Mouse (Mus musculus) hindbrain, embryonic 12.5 days (tissue): ENCODE measurements around the gene Rpia. TPM values are rescaled to one million over a fixed set of nuclear protein-coding genes. Genes with fewer than 3 reads are reported as not detected.
A peak's percentile ranks its signal among the peaks of the same experiment; 100 is the strongest.

ENCODE experiments used
- ATAC-seq: fragments of 200-750 bp; cut with Nextera tagmentation; 2 replicates; pipeline ENCODE4 v1.8.0; 2017; ENCODE audit warnings: moderate TSS enrichment; ENCODE audit not compliant: low FRiP score
- H3K27ac ChIP-seq: fragments of 300-500 bp; sonication (generic); 2 replicates; pipeline ENCODE4 v1.5.1; 2016; ENCODE audit warnings: mild to moderate bottlenecking
- H3K27me3 ChIP-seq: fragments of 300-500 bp; sonication (generic); 2 replicates; pipeline ENCODE4 v1.6.1; 2016; ENCODE audit warnings: mild to moderate bottlenecking
- H3K36me3 ChIP-seq: fragments of 300-500 bp; sonication (generic); 2 replicates; pipeline ENCODE4 v1.6.1; 2016; ENCODE audit warnings: mild to moderate bottlenecking
- H3K4me1 ChIP-seq: fragments of 300-500 bp; sonication (generic); 2 replicates; pipeline ENCODE4 v1.6.1; 2016
- H3K4me2 ChIP-seq: fragments of 300-500 bp; sonication (generic); replicated peaks from 2 replicates; pipeline ENCODE4 v1.6.1; 2016; ENCODE audit warnings: mild to moderate bottlenecking
- H3K4me3 ChIP-seq: fragments of 300-500 bp; sonication (generic); 2 replicates; pipeline ENCODE4 v1.5.1; 2016; ENCODE audit warnings: mild to moderate bottlenecking
- H3K9ac ChIP-seq: fragments of 300-500 bp; sonication (generic); 2 replicates; pipeline ENCODE4 v1.6.1; 2016; ENCODE audit warnings: mild to moderate bottlenecking, moderate library complexity
- H3K9me3 ChIP-seq: fragments of 300-500 bp; sonication (generic); replicated peaks from 2 replicates; pipeline ENCODE4 v1.6.1; 2016; ENCODE audit warnings: mild to moderate bottlenecking
- WGBS: fragments of 180-500 bp; shearing (Covaris S2); methylation state at CpG from one replicate; pipeline ENCODE4 v1.1.7; 2016; 5-methylcytosine and 5-hydroxymethylcytosine counted together
- polyA plus RNA-seq: library from polyadenylated mRNA; unstranded; fragments of >200 nt; fragmentation: Nextera tagmentation; extraction: Ambion mirVana; gene quantifications from 2 replicates; pipeline ENCODE4 v1.2.1, GENCODE M21; 2016

Rpia gene
- polyA plus RNA-seq, 1 experiment from 2014 or later, result 3.2 TPM

- Histone ChIP-seq H3K4me1 (no peaks in the 10 kb centered on the region), H3K27ac (no peak overlapping the region), H3K27me3 (no peaks in the 10 kb centered on the region), H3K4me2 (no peak overlapping the region), H3K4me3 (no peak overlapping the region), H3K9ac (no peak overlapping the region), H3K9me3 (no peaks in the 10 kb centered on the region), H3K36me3 (no peaks in the 10 kb centered on the region)
- WGBS, result 87% methylated on average over 8 of the region's 8 CpGs
- ATAC-seq, result no peak
These were observed 23.4 kb upstream of the Rpia start for GRCm38 (mm10) chr6:70815471-70815870.

- Histone ChIP-seq H3K27ac (no peak overlapping the region), H3K27me3 (no peaks in the 10 kb centered on the region), H3K9me3 (no peaks in the 10 kb centered on the region), H3K9ac (no peak overlapping the region), H3K4me2 (no peak overlapping the region), H3K36me3 (no peaks in the 10 kb centered on the region), H3K4me1 (no peaks in the 10 kb centered on the region), H3K4me3 (no peak overlapping the region)
- 90% methylated on average over 4 of the region's 4 CpGs for WGBS
- no peak for ATAC-seq
These were observed 22.6 kb upstream of the Rpia start for GRCm38 (mm10) chr6:70814629-70814950.

DNA sequence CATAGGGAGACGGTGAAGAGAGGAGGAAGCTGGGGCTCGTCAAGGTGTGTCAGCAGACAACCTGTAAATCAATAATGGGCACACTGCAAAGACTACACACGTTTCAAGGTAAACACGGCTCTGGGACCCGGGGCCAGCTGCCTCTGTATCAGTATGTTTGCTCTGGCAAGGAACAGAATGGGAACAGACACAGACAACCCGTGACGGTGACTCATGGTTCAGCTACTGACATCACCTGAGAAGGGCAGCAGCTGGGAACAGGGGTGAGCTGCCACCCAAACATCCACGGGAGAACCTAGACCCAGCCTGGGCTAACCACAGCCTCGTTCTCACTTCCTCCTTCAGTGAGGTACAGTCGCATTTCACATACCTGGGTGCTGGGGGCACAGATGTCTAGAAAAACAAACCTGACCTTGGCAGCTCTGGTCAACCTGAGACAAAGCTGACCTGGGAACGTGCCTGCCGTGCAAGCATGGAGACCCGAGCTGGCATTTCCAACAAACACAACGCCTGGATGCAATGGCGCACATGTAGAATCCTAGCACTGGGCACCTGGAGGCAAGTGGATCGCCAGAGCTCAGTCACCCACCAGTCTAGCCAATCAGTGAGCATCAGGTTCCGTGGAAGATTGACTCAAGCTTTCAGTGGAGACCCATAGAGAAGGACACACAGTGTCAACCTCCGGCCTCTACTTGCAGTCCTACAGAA, 22.0 kb upstream of the Rpia start:
- Histone ChIP-seq H3K4me2 (no peak overlapping the region), H3K36me3 (no peaks in the 10 kb centered on the region), H3K4me3 (no peak overlapping the region), H3K27me3 (no peaks in the 10 kb centered on the region), H3K27ac (no peak overlapping the region), H3K4me1 (no peaks in the 10 kb centered on the region), H3K9ac (no peak overlapping the region), H3K9me3 (no peaks in the 10 kb centered on the region)
- no peak for ATAC-seq
- WGBS, result 89% methylated on average over 18 of the region's 18 CpGs

DNA sequence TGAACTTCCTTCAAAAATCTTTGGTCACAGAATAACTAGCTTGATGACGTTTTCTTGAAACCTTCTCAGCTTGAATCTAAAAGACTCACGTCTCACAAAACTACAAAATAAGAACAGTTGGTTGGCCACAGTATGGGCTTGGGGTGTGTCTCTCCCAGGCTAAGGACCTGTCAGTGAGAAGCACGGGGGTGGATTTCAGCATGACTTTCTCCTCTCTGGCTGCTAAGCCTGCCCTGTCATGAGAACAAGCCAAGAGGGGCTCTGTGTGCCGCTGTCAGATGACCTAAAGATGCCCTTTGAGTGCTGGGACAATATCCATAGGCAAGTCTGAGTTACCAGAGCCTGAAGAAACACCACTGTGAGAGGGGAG, 20.5 kb upstream of the Rpia start:
- no peak overlapping the region for H3K4me2 ChIP-seq
- H3K27ac ChIP-seq, result no peak overlapping the region
- no peak for ATAC-seq
- no peaks in the 10 kb centered on the region for H3K4me1 ChIP-seq
- H3K9me3 ChIP-seq, result no peaks in the 10 kb centered on the region
- 32% methylated on average over 4 of the region's 4 CpGs for WGBS
- H3K27me3 ChIP-seq, result no peaks in the 10 kb centered on the region
- H3K4me3 ChIP-seq, result no peak overlapping the region
- H3K9ac ChIP-seq, result no peak overlapping the region
- no peaks in the 10 kb centered on the region for H3K36me3 ChIP-seq

DNA sequence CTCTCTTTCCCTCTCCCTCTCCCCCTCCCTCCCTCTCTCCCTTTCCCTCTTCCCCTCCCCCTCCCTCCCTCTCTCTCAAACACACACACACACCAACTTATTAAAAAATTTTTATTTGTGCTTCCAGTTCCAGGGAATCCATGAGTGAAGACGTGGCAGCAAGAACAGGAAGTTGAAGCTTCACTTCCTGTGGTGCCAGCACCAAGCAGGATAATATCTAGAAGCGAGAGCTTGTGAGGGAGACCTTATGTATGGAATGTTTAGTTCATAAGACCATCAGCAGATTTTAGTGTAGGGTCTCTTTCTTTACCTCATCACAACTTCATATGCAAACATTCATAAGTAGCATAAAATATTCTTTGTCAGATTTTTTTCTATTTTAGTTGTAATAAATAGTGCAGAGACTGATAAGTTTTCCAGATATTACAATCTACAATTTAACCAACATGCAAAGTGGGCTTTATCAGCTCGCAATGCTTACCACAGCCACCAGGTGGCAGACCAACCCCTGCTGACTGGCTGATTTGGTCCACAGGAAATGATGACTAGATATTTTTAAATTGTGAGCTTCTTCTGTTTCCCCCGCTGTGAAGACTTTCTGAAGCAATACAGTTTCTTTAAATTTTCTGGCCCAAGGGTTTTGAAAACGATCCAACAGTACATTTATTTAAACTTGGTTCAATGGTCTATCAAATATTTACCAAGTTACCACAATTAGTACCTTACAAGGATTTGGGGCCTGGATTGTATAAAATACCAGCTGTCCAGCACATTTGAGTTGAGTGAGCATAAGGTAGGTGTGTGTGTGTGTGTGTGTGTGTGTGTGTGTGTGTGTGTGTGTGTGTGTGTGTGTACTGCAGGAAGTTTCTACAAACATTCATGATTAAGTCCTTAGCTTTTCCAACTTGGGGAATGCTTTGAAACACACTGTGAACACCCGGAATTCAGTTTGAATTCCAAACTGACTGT, 19.8 kb upstream of the Rpia start:
- H3K36me3 ChIP-seq, result no peaks in the 10 kb centered on the region
- H3K4me3 ChIP-seq, result no peak overlapping the region
- no peak overlapping the region for H3K4me2 ChIP-seq
- 18% methylated on average over 6 of the region's 6 CpGs for WGBS
- H3K27me3 ChIP-seq, result no peaks in the 10 kb centered on the region
- H3K27ac ChIP-seq, result no peak overlapping the region
- ATAC-seq, result no peak
- H3K9me3 ChIP-seq, result no peaks in the 10 kb centered on the region
- H3K9ac ChIP-seq, result no peak overlapping the region
- no peaks in the 10 kb centered on the region for H3K4me1 ChIP-seq

DNA sequence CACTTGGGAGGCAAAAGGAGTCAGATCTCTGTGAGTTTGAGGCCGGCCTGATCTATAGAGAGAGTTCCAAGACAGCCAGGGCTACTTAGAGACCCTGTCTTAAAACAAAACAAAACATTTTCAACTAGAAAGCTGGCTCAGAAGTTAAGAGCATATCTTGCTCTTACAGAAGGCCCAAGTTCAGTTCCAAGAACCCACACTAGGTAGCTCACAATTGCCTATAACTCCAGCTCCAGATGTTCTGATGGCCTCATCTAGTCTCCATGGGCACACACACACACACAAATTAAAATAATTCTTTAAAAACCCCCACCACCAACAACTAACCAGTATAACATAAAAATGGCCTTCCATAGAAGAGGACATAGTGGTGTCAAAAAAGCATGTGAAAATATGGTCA, 18.5 kb upstream of the Rpia start:
- H3K4me1 ChIP-seq, result peaks cover 4% of the 10 kb centered on the region
- no peaks in the 10 kb centered on the region for H3K27me3 ChIP-seq
- 90% methylated on average over 1 of the region's 1 CpGs for WGBS
- H3K9me3 ChIP-seq, result no peaks in the 10 kb centered on the region
- ATAC-seq, result no peak
- H3K4me2 ChIP-seq, result no peak overlapping the region
- H3K27ac ChIP-seq, result no peak overlapping the region
- H3K36me3 ChIP-seq, result no peaks in the 10 kb centered on the region
- no peak overlapping the region for H3K4me3 ChIP-seq
- H3K9ac ChIP-seq, result no peak overlapping the region

- no peaks in the 10 kb centered on the region for H3K36me3 ChIP-seq
- peak; percentile 42; the same call in 1 of the 2 replicates for ATAC-seq
- H3K9ac ChIP-seq, result no peak overlapping the region
- H3K9me3 ChIP-seq, result no peaks in the 10 kb centered on the region
- no peak overlapping the region for H3K4me3 ChIP-seq
- no peaks in the 10 kb centered on the region for H3K27me3 ChIP-seq
- WGBS, result 62% methylated on average over 1 of the region's 1 CpGs
- no peak overlapping the region for H3K27ac ChIP-seq
- H3K4me1 ChIP-seq, result peaks cover 4% of the 10 kb centered on the region
- H3K4me2 ChIP-seq, result no peak overlapping the region
These were observed 14.5 kb upstream of the Rpia start for GRCm38 (mm10) chr6:70806514-70806912.

DNA sequence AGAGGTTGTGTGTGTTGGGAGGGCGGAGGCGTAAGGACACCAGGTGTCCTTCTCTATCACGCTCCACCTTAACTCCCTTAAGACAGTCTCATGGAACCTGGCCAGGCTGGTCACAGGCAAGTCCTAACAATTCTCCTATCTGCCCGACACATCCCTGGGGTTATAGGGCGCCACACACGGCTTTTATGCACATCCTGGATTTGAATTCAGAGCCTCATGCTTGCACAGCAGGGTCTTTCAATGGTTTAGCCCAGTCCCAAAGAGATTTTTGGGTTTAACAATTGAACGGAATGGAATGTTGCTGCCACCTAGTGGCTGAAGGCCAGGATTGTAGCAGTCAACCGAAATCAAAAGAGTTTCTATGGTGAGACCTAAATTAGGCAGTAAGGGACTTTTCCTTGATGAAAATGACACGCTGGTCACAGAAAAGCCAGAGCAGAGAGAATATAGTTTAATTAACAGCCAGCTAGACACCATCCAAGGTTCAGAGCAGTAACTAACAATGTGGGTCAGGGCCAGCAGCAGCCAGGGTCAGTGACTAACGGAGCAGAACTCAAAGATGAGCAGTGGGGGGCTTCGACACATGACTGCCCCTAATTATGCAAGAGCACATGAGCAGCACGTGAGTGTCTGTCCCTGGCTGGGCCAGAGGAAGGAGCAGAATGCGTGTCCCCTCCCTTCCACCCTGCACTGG, 13.9 kb upstream of the Rpia start:
- Histone ChIP-seq H3K27ac (no peak overlapping the region), H3K27me3 (no peaks in the 10 kb centered on the region), H3K4me1 (peaks cover 4% of the 10 kb centered on the region), H3K9me3 (no peaks in the 10 kb centered on the region), H3K9ac (no peak overlapping the region), H3K36me3 (no peaks in the 10 kb centered on the region), H3K4me2 (peak overlapping the region; percentile 24), H3K4me3 (no peak overlapping the region)
- 10% methylated on average over 13 of the region's 13 CpGs for WGBS
- peak; percentile 81 for ATAC-seq

- 15% methylated on average over 7 of the region's 7 CpGs for WGBS
- Histone ChIP-seq H3K36me3 (no peaks in the 10 kb centered on the region), H3K27ac (no peak overlapping the region), H3K27me3 (no peaks in the 10 kb centered on the region), H3K9ac (no peak overlapping the region), H3K4me3 (no peak overlapping the region), H3K9me3 (no peaks in the 10 kb centered on the region), H3K4me1 (peaks cover 4% of the 10 kb centered on the region), H3K4me2 (peak overlapping the region; percentile 31)
- peak; percentile 61 for ATAC-seq
These were observed 13.2 kb upstream of the Rpia start for GRCm38 (mm10) chr6:70805267-70805666.

- no peaks in the 10 kb centered on the region for H3K9me3 ChIP-seq
- H3K4me1 ChIP-seq, result peaks cover 4% of the 10 kb centered on the region
- 28% methylated on average over 3 of the region's 3 CpGs for WGBS
- no peak overlapping the region for H3K27ac ChIP-seq
- no peak overlapping the region for H3K4me2 ChIP-seq
- no peak overlapping the region for H3K9ac ChIP-seq
- H3K4me3 ChIP-seq, result no peak overlapping the region
- no peaks in the 10 kb centered on the region for H3K36me3 ChIP-seq
- no peaks in the 10 kb centered on the region for H3K27me3 ChIP-seq
- 0 out of 2 replicates have a peak, but pooled peaks have one; percentile 14 for ATAC-seq
These were observed 12.6 kb upstream of the Rpia start for GRCm38 (mm10) chr6:70804632-70805031.

- H3K9me3 ChIP-seq, result no peaks in the 10 kb centered on the region
- peak; percentile 51; the same call in 1 of the 2 replicates for ATAC-seq
These were observed 5.7 kb upstream of the Rpia start for GRCm38 (mm10) chr6:70797581-70798251.

GRCm38 (mm10) chr6:70796940-70797339, 4.9 kb upstream of the Rpia start:
- H3K4me3 ChIP-seq, result no peak overlapping the region
- no peaks in the 10 kb centered on the region for H3K36me3 ChIP-seq
- H3K9ac ChIP-seq, result no peak overlapping the region
- WGBS, result 87% methylated on average over 6 of the region's 6 CpGs
- no peaks in the 10 kb centered on the region for H3K9me3 ChIP-seq
- H3K4me2 ChIP-seq, result no peak overlapping the region
- no peak for ATAC-seq
- no peaks in the 10 kb centered on the region for H3K27me3 ChIP-seq
- H3K27ac ChIP-seq, result no peak overlapping the region
- H3K4me1 ChIP-seq, result peaks cover 4% of the 10 kb centered on the region

More at GRCm38 (mm10) chr6:70797581-70798251, 5.7 kb upstream of the Rpia start:
- Histone ChIP-seq H3K36me3 (no peaks in the 10 kb centered on the region), H3K4me2 (no peak overlapping the region), H3K27me3 (no peaks in the 10 kb centered on the region), H3K27ac (no peak overlapping the region), H3K9ac (no peak overlapping the region), H3K4me1 (peaks cover 2% of the 10 kb centered on the region), H3K4me3 (no peak overlapping the region)
- WGBS, result 23% methylated on average over 9 of the region's 9 CpGs
